Mouse (Mus musculus) ES-E14 (cell line): ENCODE results near the gene Gdf11.

ENCODE experiments used
- CHD2 ChIP-seq: IDR thresholded peaks from 2 replicates; pipeline ENCODE4 v1.6.1; 2014; ENCODE audit warnings: mild to moderate bottlenecking, low read depth, low read length, inconsistent platforms
- HCFC1 ChIP-seq: IDR thresholded peaks from 2 replicates; pipeline ENCODE4 v1.6.1; 2012; ENCODE audit warnings: low read length, inconsistent platforms, borderline replicate concordance; ENCODE audit not compliant: insufficient read depth
- MAFK ChIP-seq: IDR thresholded peaks from 2 replicates; pipeline ENCODE4 v1.6.1; 2014; ENCODE audit warnings: mild to moderate bottlenecking, low read depth, low read length, inconsistent platforms; ENCODE audit not compliant: insufficient read depth
- ZC3H11A ChIP-seq: IDR thresholded peaks from 2 replicates; pipeline ENCODE4 v1.6.1; 2012; ENCODE audit warnings: low read depth, mild to moderate bottlenecking, inconsistent platforms, low read length, borderline replicate concordance
- ZNF384 ChIP-seq: IDR thresholded peaks from 2 replicates; pipeline ENCODE4 v1.6.1; 2012; ENCODE audit warnings: low read depth, low read length, inconsistent platforms

DNA sequence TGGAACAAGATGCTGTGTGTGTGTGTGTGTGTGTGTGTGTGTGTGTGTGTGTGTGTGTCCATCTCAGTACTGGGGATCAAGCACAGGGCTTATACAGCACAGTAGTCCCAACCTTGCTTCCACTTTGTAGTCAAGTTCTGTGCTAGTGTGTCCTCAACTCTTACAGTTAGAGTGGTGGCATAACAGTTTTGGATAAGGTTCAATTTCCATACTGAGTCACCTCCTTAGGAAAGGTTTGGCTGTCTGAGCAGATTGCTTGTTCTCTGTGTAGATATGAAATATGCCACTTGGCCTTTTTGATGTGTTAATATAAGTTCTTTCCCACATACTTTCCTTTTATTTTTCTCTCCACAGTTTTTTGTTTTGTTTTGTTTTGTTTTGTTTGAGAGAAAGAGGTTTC lies 13.2 kb downstream of the Gdf11 start:
- TF ChIP-seq CHD2 (no peak), ZNF384 (no peak), MAFK (no peak), ZC3H11A (no peak), HCFC1 (no peak)
